In genomic region chr8:45345031-45345430, GRCm38 (mm10) we compare ENCODE assay signal across 8 mouse cellular contexts. TPM values are rescaled to one million over a fixed set of nuclear protein-coding genes. Genes with fewer than 3 reads are reported as not detected.
A peak's percentile ranks its signal among the peaks of the same experiment; 100 is the strongest.
DNase-seq lines count a peak whose midpoint lies in the region; ATAC-seq lines count a peak whose summit lies in the region.

No protein-coding gene starts in this region.

- DNase-seq in urinary bladder, adult 18-20 months (ENCODE audit: low spot score in 2 of 2) = peak; percentile 15 to 35
- no peak for DNase-seq in urinary bladder, postnatal 4 days (ENCODE audit: low spot score in 2 of 2)
- peak; percentile 33 for DNase-seq in cerebellum, adult 9-11 months
- peak; percentile 21 for DNase-seq in gastrocnemius, postnatal 14 days
- peak; percentile 58 for DNase-seq in kidney, adult 11 months
- DNase-seq in left cerebral cortex, postnatal 4 days = peak; percentile 66

- peaks cover 2% of the 10 kb centered on the region; the same call in 1 of the 2 replicates for H3K36me3 ChIP-seq in midbrain, embryonic 16.5 days (ENCODE audit: control insufficient read depth, insufficient read depth, low read length)
- H3K36me3 ChIP-seq in stomach, embryonic 16.5 days (ENCODE audit: control insufficient read depth, insufficient read depth, low read length) = peaks cover 18% of the 10 kb centered on the region

- H3K4me2 ChIP-seq in midbrain, embryonic 16.5 days (ENCODE audit: low read length) = no peak overlapping the region
- no peak overlapping the region for H3K4me2 ChIP-seq in stomach, embryonic 16.5 days (ENCODE audit: low read depth, low read length)

- H3K27me3 ChIP-seq in midbrain, embryonic 16.5 days (ENCODE audit: control insufficient read depth, insufficient read depth, low read depth, low read length) = no peaks in the 10 kb centered on the region
- H3K27me3 ChIP-seq in stomach, embryonic 16.5 days (ENCODE audit: control insufficient read depth, insufficient read depth, low read length) = no peaks in the 10 kb centered on the region

- intact Hi-C loops in gastrocnemius, postnatal 14 days (cut with DNase I; ENCODE audit: low total_unique reads) = no loop called here
- intact Hi-C loops in left cerebral cortex, postnatal 4 days (cut with DNase I) = no loop called here

- no peak overlapping the region for H3K27ac ChIP-seq in midbrain, embryonic 16.5 days (ENCODE audit: low read length)
- H3K27ac ChIP-seq in stomach, embryonic 16.5 days (ENCODE audit: low read length) = no peak overlapping the region

- ATAC-seq in midbrain, embryonic 16.5 days = 0 out of 2 replicates have a peak, but pooled peaks have one; percentile 42
- peak; percentile 54; the same call in 1 of the 2 replicates for ATAC-seq in stomach, embryonic 16.5 days (ENCODE audit: insufficient read depth, low FRiP score)

- WGBS in midbrain, embryonic 16.5 days = 20% methylated on average over 6 of the region's 6 CpGs
- 23% methylated on average over 6 of the region's 6 CpGs for whole genome bisulfite sequencing in stomach, embryonic 16.5 days

- no peak overlapping the region for H3K4me3 ChIP-seq in midbrain, embryonic 16.5 days (ENCODE audit: low read depth, low read length)
- no peak overlapping the region for H3K4me3 ChIP-seq in stomach, embryonic 16.5 days (replicated peaks; ENCODE audit: low read length)

- H3K9me3 ChIP-seq in midbrain, embryonic 16.5 days (replicated peaks; ENCODE audit: control insufficient read depth, low read length, poor library complexity, severe bottlenecking) = no peaks in the 10 kb centered on the region
- H3K9me3 ChIP-seq in stomach, embryonic 16.5 days (replicated peaks; ENCODE audit: control insufficient read depth, low read length) = no peaks in the 10 kb centered on the region

- H3K9ac ChIP-seq in midbrain, embryonic 16.5 days (ENCODE audit: low read depth, low read length) = no peak overlapping the region
- H3K9ac ChIP-seq in stomach, embryonic 16.5 days (ENCODE audit: low read length) = no peak overlapping the region

- no peaks in the 10 kb centered on the region for H3K4me1 ChIP-seq in midbrain, embryonic 16.5 days (ENCODE audit: control insufficient read depth, insufficient read depth, low read length)
- H3K4me1 ChIP-seq in stomach, embryonic 16.5 days (ENCODE audit: control insufficient read depth, insufficient read depth, low read length) = 0 out of 2 replicates have a peak, but pooled peaks cover 4% of the 10 kb centered on the region

RNA-seq across cellular contexts. Expression of gene Cyp4v3, which starts 12.0 kb away (rescaled TPM):
- 1 to 10 TPM in 1 of 2 experiments, under 1 TPM in 1; 0.73 to 1.0 TPM for total RNA-seq in gastrocnemius, postnatal 14 days (2021)
- total RNA-seq in left cerebral cortex, postnatal 4 days (2021) = 1 to 10 TPM; 2.7 to 3.0 TPM
- 1.3 and 1.4 TPM in 2 replicates for polyA plus RNA-seq in midbrain, embryonic 16.5 days (2015; fragmentation: Nextera tagmentation; extraction: Ambion mirVana)
- polyA plus RNA-seq in stomach, embryonic 16.5 days (2015; fragmentation: Nextera tagmentation; extraction: Ambion mirVana) = 5.6 and 5.7 TPM in 2 replicates

RNA-seq across cellular contexts. Expression of gene Gm45753, which starts 36.8 kb away (rescaled TPM):
- total RNA-seq in gastrocnemius, postnatal 14 days (2021) = not detected
- total RNA-seq in left cerebral cortex, postnatal 4 days (2021) = not detected
- polyA plus RNA-seq in midbrain, embryonic 16.5 days (2015; fragmentation: Nextera tagmentation; extraction: Ambion mirVana) = not detected in 2 replicates
- 0.96 and 1.0 TPM in 2 replicates for polyA plus RNA-seq in stomach, embryonic 16.5 days (2015; fragmentation: Nextera tagmentation; extraction: Ambion mirVana)

RNA-seq across cellular contexts. Expression of gene Fam149a, which starts 37.1 kb away (rescaled TPM):
- total RNA-seq in gastrocnemius, postnatal 14 days (2021) = 1 to 10 TPM; 3.2 to 3.7 TPM
- total RNA-seq in left cerebral cortex, postnatal 4 days (2021) = 10 to 100 TPM; 21.0 to 22.6 TPM
- 11.5 and 12.9 TPM in 2 replicates for polyA plus RNA-seq in midbrain, embryonic 16.5 days (2015; fragmentation: Nextera tagmentation; extraction: Ambion mirVana)
- 15.2 and 16.7 TPM in 2 replicates for polyA plus RNA-seq in stomach, embryonic 16.5 days (2015; fragmentation: Nextera tagmentation; extraction: Ambion mirVana)

RNA-seq across cellular contexts. Expression of gene Klkb1, which starts 50.4 kb away (rescaled TPM):
- not detected for total RNA-seq in gastrocnemius, postnatal 14 days (2021)
- under 1 TPM in 1 of 2 experiments, not detected in 1; 0.10 TPM for total RNA-seq in left cerebral cortex, postnatal 4 days (2021)
- polyA plus RNA-seq in midbrain, embryonic 16.5 days (2015; fragmentation: Nextera tagmentation; extraction: Ambion mirVana) = not detected in 2 replicates
- 0.29 and 0.48 TPM in 2 replicates for polyA plus RNA-seq in stomach, embryonic 16.5 days (2015; fragmentation: Nextera tagmentation; extraction: Ambion mirVana)

Comparison
In these comparisons a context has a peak if more than half of its experiments do, and no peak if none do; other contexts are left out.
1. DNase-seq: peak in urinary bladder, adult 18-20 months (2 of 2), cerebellum, adult 9-11 months (single experiment), gastrocnemius, postnatal 14 days (single experiment), kidney, adult 11 months (single experiment) and left cerebral cortex, postnatal 4 days (single experiment); none in urinary bladder, postnatal 4 days (0 of 2).
2. RNA of gene Fam149a, which starts 37.1 kb away (total RNA-seq): 21.0 to 22.6 TPM in left cerebral cortex, postnatal 4 days; 3.2 to 3.7 TPM in gastrocnemius, postnatal 14 days; every median in the first group is over 4 times any median in the second.